Mouse (Mus musculus): ENCODE measurements around the gene Sel1l3.
A peak's percentile ranks its signal among the peaks of the same experiment; 100 is the strongest.

Sel1l3 gene

GRCm38 (mm10) chr5:53213711-53214352 lies at the start of gene Sel1l3:
TSS of gene Sel1l3 (minus strand) at chr5:53213927.
- peak; percentile 13 for DNase-seq

GRCm38 (mm10) chr5:53261999-53262398 lies 48.3 kb upstream of the Sel1l3 start:
- DNase-seq = no peak

DNA sequence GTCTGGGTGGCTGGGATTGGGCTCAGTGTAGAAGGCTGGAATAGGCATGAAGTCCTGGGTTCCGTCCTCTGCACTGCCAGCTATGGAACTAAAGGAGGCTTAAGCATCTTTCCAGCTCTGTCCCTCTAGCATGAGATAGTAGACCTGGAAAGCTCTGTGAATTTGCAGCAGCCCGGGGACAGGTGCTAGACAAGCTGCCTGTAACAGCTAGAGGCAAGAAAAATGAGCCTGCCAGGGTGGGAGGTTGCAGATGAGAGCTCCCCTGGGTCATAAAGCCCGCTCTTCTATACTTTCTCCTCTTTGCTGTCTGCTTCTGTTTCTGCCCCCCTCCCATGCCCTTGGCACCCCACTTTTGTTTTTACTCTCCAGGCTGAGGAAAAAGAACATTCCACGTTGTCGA lies 46.2 kb upstream of the Sel1l3 start:
- DNase-seq = peak; percentile 25

GRCm38 (mm10) chr5:53258038-53258786 lies 44.5 kb upstream of the Sel1l3 start:
- peak; percentile 24 for DNase-seq

GRCm38 (mm10) chr5:53254821-53255220 lies 41.1 kb upstream of the Sel1l3 start:
- DNase-seq = no peak

- DNase-seq = no peak
Measured at GRCm38 (mm10) chr5:53254154-53254553, 40.4 kb upstream of the Sel1l3 start.

GRCm38 (mm10) chr5:53249431-53250061 lies 35.8 kb upstream of the Sel1l3 start:
- DNase-seq = no peak

- DNase-seq = no peak
Measured at GRCm38 (mm10) chr5:53248499-53248898, 34.8 kb upstream of the Sel1l3 start.

DNA sequence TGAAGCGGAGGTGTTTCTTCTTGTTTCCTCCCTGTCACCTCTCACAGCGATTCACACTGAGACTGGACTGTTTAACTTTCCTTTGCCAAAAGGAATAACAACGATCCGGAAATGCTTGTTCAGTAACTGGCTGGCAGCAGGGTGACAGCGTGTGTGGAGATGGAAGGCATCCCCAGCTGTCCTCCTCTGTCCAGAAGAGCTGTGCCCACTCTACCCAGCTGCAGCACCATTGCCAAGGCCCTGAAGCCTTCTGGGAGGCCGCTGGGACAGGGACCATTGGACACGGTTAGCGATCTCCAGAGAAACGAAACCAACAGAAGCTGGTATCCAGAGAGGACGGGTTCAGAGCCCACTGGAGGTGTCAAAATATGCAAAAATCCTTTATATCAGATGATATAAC lies 30.2 kb upstream of the Sel1l3 start:
- DNase-seq = no peak

DNA sequence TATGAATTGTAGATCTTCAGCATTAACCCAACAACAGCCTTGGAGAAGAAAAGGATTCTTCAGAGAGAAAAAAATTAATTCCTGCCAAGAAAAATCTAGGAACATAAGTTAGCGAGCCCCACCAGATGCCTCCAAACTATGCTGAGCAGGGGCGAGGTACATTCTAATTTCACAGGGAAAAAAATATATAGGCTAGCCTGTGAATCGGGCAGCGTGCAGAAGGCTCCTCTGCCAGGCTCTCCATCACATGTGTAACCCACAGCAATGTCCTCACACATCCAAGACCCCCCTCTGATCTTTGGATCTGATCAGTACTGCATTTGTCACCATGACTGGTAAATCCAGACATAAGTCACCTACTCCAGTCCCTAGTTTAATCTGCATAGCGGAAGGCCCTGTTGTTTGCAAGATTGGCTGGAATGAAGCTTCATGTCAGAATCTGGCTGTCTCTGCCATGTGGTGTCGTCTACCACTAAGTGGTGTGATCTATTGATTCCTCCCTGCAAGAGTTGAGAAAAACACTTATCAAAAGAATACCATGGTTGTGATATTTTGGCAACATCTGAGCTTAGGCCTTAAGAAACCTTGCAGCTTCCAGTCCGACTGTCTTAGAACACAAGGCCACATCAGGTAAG lies 29.3 kb upstream of the Sel1l3 start:
- no peak for DNase-seq

- no peak for DNase-seq
Measured at GRCm38 (mm10) chr5:53241963-53242362, 28.2 kb upstream of the Sel1l3 start.

GRCm38 (mm10) chr5:53241109-53241508 lies 27.4 kb upstream of the Sel1l3 start:
- no peak for DNase-seq

GRCm38 (mm10) chr5:53239831-53240440 lies 26.2 kb upstream of the Sel1l3 start:
- DNase-seq = no peak

GRCm38 (mm10) chr5:53239189-53239588 lies 25.5 kb upstream of the Sel1l3 start:
- no peak for DNase-seq

DNA sequence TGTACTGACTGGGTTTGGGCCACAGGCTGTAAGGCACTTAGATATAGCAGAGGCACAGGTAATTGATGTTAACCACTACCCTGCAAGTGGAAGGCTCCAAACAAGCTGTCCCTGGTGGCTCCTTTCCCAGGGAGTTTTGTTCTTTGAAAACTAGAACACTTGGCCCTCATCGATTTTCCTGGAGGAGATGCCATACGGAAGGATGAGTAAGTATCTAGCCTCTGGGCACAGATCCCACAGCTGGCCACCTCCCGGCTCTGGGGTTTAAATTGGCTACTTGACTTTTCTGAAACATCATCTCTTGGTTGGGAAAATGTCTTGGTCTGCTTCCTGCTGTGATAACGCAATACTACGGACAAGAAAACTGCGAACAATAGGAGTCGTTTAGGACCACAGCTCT lies 25.0 kb upstream of the Sel1l3 start:
- DNase-seq = no peak

DNA sequence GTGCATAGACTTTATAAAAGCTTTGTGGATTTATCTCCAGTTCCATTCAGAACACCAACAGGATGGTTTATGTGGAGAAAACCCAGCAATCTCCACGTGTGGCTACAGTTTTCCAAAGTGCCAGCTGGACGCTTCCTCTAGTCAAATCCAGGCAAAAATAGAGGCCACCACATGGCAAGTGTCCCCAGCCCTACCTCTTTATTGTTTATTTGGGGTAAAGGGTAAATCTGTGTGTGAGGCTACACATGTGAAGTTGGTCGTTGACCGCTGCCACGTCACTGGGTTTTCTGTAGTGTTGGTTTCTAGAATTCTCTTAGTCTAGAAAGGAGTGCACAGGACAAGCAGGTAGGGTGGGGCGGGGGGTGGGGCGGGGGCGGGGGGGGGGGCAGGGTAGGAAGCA lies 23.0 kb upstream of the Sel1l3 start:
- no peak for DNase-seq

GRCm38 (mm10) chr5:53236136-53236535 lies 22.4 kb upstream of the Sel1l3 start:
- DNase-seq = no peak

DNA sequence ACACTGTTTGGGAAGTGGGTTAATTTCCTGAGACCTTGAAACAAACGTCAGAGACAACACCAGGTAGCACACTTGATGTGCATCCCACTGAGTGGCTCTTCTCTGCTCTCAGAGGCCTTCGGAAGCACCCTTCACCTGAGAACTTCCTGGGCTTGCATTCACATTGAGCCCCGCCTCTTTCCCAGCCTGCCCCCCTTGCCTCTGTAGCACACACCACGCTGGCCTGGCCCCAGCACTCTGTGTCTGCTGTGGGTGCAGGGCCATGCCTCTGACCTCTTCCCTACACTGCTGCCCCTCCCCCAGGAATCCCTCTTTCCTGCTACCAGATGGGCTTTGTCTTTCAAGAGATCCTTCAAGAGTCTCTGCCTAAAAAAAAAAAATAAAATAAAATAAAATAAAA lies 21.8 kb upstream of the Sel1l3 start:
- no peak for DNase-seq

GRCm38 (mm10) chr5:53230560-53230959 lies 16.8 kb upstream of the Sel1l3 start:
- no peak for DNase-seq

DNA sequence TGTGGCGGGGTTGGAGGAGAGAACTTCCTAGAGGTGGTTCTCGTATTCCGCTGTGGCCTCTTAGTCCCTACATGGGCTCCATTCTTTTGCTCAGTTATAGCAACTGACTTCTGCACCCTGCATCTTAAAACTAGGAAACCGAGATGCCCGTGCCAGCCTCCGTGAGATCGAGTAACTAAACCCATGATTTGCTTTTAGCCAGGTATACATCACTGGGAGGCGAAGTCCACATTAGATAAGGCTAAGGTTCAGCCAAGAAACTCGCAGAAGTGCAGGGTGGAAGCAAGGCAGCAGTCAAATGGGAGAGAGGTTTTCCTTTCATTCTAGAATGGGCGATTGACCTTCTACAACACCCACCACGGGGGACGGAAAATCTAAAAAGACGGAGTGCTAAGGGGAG lies 11.7 kb upstream of the Sel1l3 start:
- DNase-seq = no peak

- no peak for DNase-seq
Measured at GRCm38 (mm10) chr5:53214801-53215200, 1.1 kb upstream of the Sel1l3 start.

DNA sequence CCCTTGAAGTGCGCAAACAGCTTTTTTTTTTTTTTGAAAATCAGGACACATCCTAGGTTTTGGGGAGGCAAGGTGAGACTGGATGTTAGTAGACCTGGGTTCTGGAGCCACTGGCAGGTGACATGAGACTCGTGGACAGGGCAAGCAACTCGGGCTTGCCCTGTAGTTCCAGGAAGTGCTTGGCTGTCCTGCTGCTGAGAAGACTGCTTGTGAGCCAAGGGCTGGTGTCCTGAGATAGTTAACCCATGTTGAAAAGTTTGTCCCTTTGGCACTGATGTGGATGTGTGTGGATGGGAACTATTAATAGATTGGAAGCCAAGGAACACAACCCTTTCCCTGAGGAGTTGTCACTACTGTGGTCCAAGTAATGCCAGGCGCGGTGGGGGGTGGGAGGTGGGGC lies 635 bp upstream of the Sel1l3 start:
- no peak for DNase-seq

All from thymus, postnatal 14 days (tissue).